24 mouse cellular contexts compared by ENCODE assay signal in genomic region chr14:56605136-56605535, GRCm38 (mm10). TPM values are rescaled to one million over a fixed set of nuclear protein-coding genes. Genes with fewer than 3 reads are reported as not detected.
DNase-seq lines count a peak whose midpoint lies in the region; ATAC-seq and TF ChIP-seq lines count a peak whose summit lies in the region.
"Had no signal": no experiment of that assay in that cellular context is flagged by ENCODE, and none has a peak within 500 bp of the region (broad histone marks: within the 10 kb centered on the region; RNA-seq: fewer than 3 reads in every experiment).

No protein-coding gene starts in this region.

- TF ChIP-seq CTCF in intestine, postnatal 0 days (IDR thresholded peaks at IDR 0.05; ENCODE audit: low read depth) = no peak

- H3K36me3 ChIP-seq in intestine, embryonic 15.5 days = no peaks in the 10 kb centered on the region
- peaks cover 41% of the 10 kb centered on the region for H3K36me3 ChIP-seq in intestine, postnatal 0 days (ENCODE audit: control insufficient read depth, insufficient read depth)
- peaks cover 18% of the 10 kb centered on the region for H3K36me3 ChIP-seq in heart, embryonic 11.5 days (ENCODE audit: control insufficient read depth, insufficient read depth, low read length)
- no peaks in the 10 kb centered on the region for H3K36me3 ChIP-seq in embryonic facial prominence, embryonic 10.5 days (replicated peaks)
- H3K36me3 ChIP-seq: forebrain, embryonic 12.5 days had no signal

- no peak overlapping the region for H3K9ac ChIP-seq in intestine, embryonic 15.5 days
- H3K9ac ChIP-seq in intestine, postnatal 0 days (ENCODE audit: low read depth, low read length) = no peak overlapping the region
- H3K9ac ChIP-seq in heart, embryonic 11.5 days (ENCODE audit: low read depth, low read length) = no peak overlapping the region
- H3K9ac ChIP-seq: embryonic facial prominence, embryonic 13.5 days; embryonic facial prominence, embryonic 15.5 days; forebrain, embryonic 12.5 days had no signal

- 0 out of 2 replicates have a peak, but pooled peaks have one; percentile 58 for ATAC-seq in intestine, embryonic 15.5 days
- ATAC-seq in intestine, postnatal 0 days = peak; percentile 90
- ATAC-seq in heart, embryonic 11.5 days (replicated peaks; ENCODE audit: insufficient number of reproducible peaks, low FRiP score, low TSS enrichment) = no peak
- ATAC-seq: forebrain, embryonic 14.5 days; forebrain, embryonic 16.5 days had no signal

- no peaks in the 10 kb centered on the region for H3K27me3 ChIP-seq in intestine, embryonic 15.5 days (replicated peaks)
- no peaks in the 10 kb centered on the region for H3K27me3 ChIP-seq in intestine, postnatal 0 days (replicated peaks; ENCODE audit: control insufficient read depth, insufficient read depth, low read length)
- no peaks in the 10 kb centered on the region for H3K27me3 ChIP-seq in heart, embryonic 11.5 days (ENCODE audit: control insufficient read depth, insufficient read depth, low read length)
- no peaks in the 10 kb centered on the region for H3K27me3 ChIP-seq in embryonic facial prominence, embryonic 10.5 days (replicated peaks; ENCODE audit: low read depth, poor library complexity, severe bottlenecking)
- H3K27me3 ChIP-seq: embryonic facial prominence, embryonic 13.5 days; embryonic facial prominence, embryonic 15.5 days; forebrain, embryonic 12.5 days had no signal

- 74% methylated on average over 4 of the region's 4 CpGs for WGBS in intestine, embryonic 15.5 days
- 44% methylated on average over 4 of the region's 4 CpGs for WGBS in intestine, postnatal 0 days
- WGBS in heart, embryonic 11.5 days (ENCODE audit: insufficient replicate concordance) = 82% methylated on average over 4 of the region's 4 CpGs
- 84% methylated on average over 4 of the region's 4 CpGs for WGBS in embryonic facial prominence, embryonic 10.5 days

- H3K4me3 ChIP-seq in intestine, embryonic 15.5 days (replicated peaks) = no peak overlapping the region
- no peak overlapping the region for H3K4me3 ChIP-seq in intestine, postnatal 0 days (ENCODE audit: low read depth, low read length)
- no peak overlapping the region for H3K4me3 ChIP-seq in heart, embryonic 11.5 days (ENCODE audit: low read depth, low read length)
- H3K4me3 ChIP-seq in embryonic facial prominence, embryonic 10.5 days = no peak overlapping the region
- H3K4me3 ChIP-seq: embryonic facial prominence, embryonic 13.5 days; embryonic facial prominence, embryonic 15.5 days; erythroblast, embryonic 14.5 days; forebrain, embryonic 10.5 days; forebrain, embryonic 12.5 days had no signal

- no peaks in the 10 kb centered on the region for H3K9me3 ChIP-seq in intestine, embryonic 15.5 days
- no peaks in the 10 kb centered on the region for H3K9me3 ChIP-seq in intestine, postnatal 0 days (ENCODE audit: control insufficient read depth)
- no peaks in the 10 kb centered on the region for H3K9me3 ChIP-seq in heart, embryonic 11.5 days (replicated peaks; ENCODE audit: control insufficient read depth, low read length)
- no peaks in the 10 kb centered on the region for H3K9me3 ChIP-seq in embryonic facial prominence, embryonic 10.5 days
- H3K9me3 ChIP-seq: embryonic facial prominence, embryonic 13.5 days; embryonic facial prominence, embryonic 15.5 days; forebrain, embryonic 10.5 days; forebrain, embryonic 12.5 days had no signal

- no peaks in the 10 kb centered on the region for H3K4me1 ChIP-seq in intestine, embryonic 15.5 days (replicated peaks)
- no peaks in the 10 kb centered on the region for H3K4me1 ChIP-seq in intestine, postnatal 0 days (replicated peaks; ENCODE audit: control insufficient read depth, insufficient read depth, low read length)
- H3K4me1 ChIP-seq in heart, embryonic 11.5 days (ENCODE audit: control insufficient read depth, insufficient read depth, low read length) = no peaks in the 10 kb centered on the region
- H3K4me1 ChIP-seq in embryonic facial prominence, embryonic 10.5 days = no peaks in the 10 kb centered on the region
- H3K4me1 ChIP-seq: embryonic facial prominence, embryonic 13.5 days; embryonic facial prominence, embryonic 15.5 days; forebrain, embryonic 10.5 days; forebrain, embryonic 12.5 days had no signal

- no peak overlapping the region for H3K27ac ChIP-seq in intestine, embryonic 15.5 days
- peak overlapping the region; percentile 74 for H3K27ac ChIP-seq in intestine, postnatal 0 days (ENCODE audit: low read depth, low read length)
- H3K27ac ChIP-seq in heart, embryonic 11.5 days (ENCODE audit: low read depth, low read length) = no peak overlapping the region
- H3K27ac ChIP-seq in embryonic facial prominence, embryonic 10.5 days (replicated peaks) = no peak overlapping the region
- H3K27ac ChIP-seq: embryonic facial prominence, embryonic 13.5 days; embryonic facial prominence, embryonic 15.5 days; forebrain, embryonic 10.5 days; forebrain, embryonic 12.5 days had no signal

- H3K4me2 ChIP-seq in intestine, embryonic 15.5 days (replicated peaks) = no peak overlapping the region
- H3K4me2 ChIP-seq in intestine, postnatal 0 days (replicated peaks; ENCODE audit: low read depth) = no peak overlapping the region
- H3K4me2 ChIP-seq in heart, embryonic 11.5 days = no peak overlapping the region
- H3K4me2 ChIP-seq: embryonic facial prominence, embryonic 13.5 days; embryonic facial prominence, embryonic 15.5 days; forebrain, embryonic 12.5 days had no signal

- peak; percentile 6 for DNase-seq in kidney, adult 11 months
- DNase-seq in kidney, postnatal 4 days = no peak
- DNase-seq in kidney, adult 9 months = peak; percentile 52
- DNase-seq in kidney, adult 18-20 months = no peak
- no peak for DNase-seq in embryonic facial prominence, embryonic 10.5 days (ENCODE audit: low spot score)
- DNase-seq: adrenal gland, adult 2 months; adrenal gland, postnatal 10 days; adrenal gland, postnatal 25 days; cerebellum, adult 11 months; cerebellum, adult 18-20 months; cerebellum, adult 8-10 months; cerebellum, adult 9-11 months; cerebellum, postnatal 14 days; cerebellum, postnatal 36 days had no signal

RNA-seq across cellular contexts. Expression of gene Parp4, which starts 29.7 kb away (rescaled TPM):
- 4.6 and 5.1 TPM in 2 replicates for polyA plus RNA-seq in intestine, embryonic 15.5 days (2015; fragmentation: Nextera tagmentation; extraction: Ambion mirVana)
- polyA plus RNA-seq in intestine, postnatal 0 days (2015; fragmentation: Nextera tagmentation; extraction: Ambion mirVana) = 12.2 and 15.7 TPM in 2 replicates
- polyA plus RNA-seq in heart, embryonic 11.5 days (2014; fragmentation: Nextera tagmentation; extraction: Ambion mirVana) = 8.9 and 12.6 TPM in 2 replicates
- polyA plus RNA-seq in embryonic facial prominence, embryonic 10.5 days (2016; fragmentation: Nextera tagmentation; extraction: Ambion mirVana) = 2.0 and 2.2 TPM in 2 replicates

RNA-seq across cellular contexts. Expression of gene Cenpj, which starts 29.9 kb away (rescaled TPM):
- 6.3 and 7.1 TPM in 2 replicates for polyA plus RNA-seq in intestine, embryonic 15.5 days (2015; fragmentation: Nextera tagmentation; extraction: Ambion mirVana)
- polyA plus RNA-seq in intestine, postnatal 0 days (2015; fragmentation: Nextera tagmentation; extraction: Ambion mirVana) = 1.4 and 2.3 TPM in 2 replicates
- 9.3 and 13.0 TPM in 2 replicates for polyA plus RNA-seq in heart, embryonic 11.5 days (2014; fragmentation: Nextera tagmentation; extraction: Ambion mirVana)
- polyA plus RNA-seq in embryonic facial prominence, embryonic 10.5 days (2016; fragmentation: Nextera tagmentation; extraction: Ambion mirVana) = 20.9 and 21.3 TPM in 2 replicates

Comparison
In these comparisons a context has a peak if more than half of its experiments do, and no peak if none do; other contexts are left out.
1. DNase-seq: peak in kidney, adult 11 months (single experiment) and kidney, adult 9 months (single experiment); none in kidney, postnatal 4 days (0 of 2), kidney, adult 18-20 months (single experiment) and embryonic facial prominence, embryonic 10.5 days (single experiment).